Mouse (Mus musculus) heart, embryonic 11.5 days (tissue): ENCODE data around the gene Gm13023. TPM values are rescaled to one million over a fixed set of nuclear protein-coding genes. Genes with fewer than 3 reads are reported as not detected.
"Not testable (repeated sequence)": the region's sequence is repeated elsewhere in the genome, so short reads cannot be mapped to it uniquely, and the experiment has no call there.

Source experiments
- ATAC-seq: fragments of 200-750 bp; cut with Nextera tagmentation; replicated peaks from 2 replicates; pipeline ENCODE4 v1.8.0; 2017; ENCODE audit warnings: moderate library complexity; ENCODE audit not compliant: insufficient number of reproducible peaks, low FRiP score, low TSS enrichment
- H3K27ac ChIP-seq: fragments of 300-500 bp; sonication (generic); 2 replicates; pipeline ENCODE4 v1.5.1; 2014; ENCODE audit warnings: mild to moderate bottlenecking, low read depth, low read length
- H3K27me3 ChIP-seq: fragments of 300-500 bp; sonication (generic); 2 replicates; pipeline ENCODE4 v1.6.1; 2014; ENCODE audit warnings: mild to moderate bottlenecking, low read length, mixed read lengths; ENCODE audit not compliant: control insufficient read depth, insufficient read depth
- H3K36me3 ChIP-seq: fragments of 300-500 bp; sonication (generic); 2 replicates; pipeline ENCODE4 v1.6.1; 2014; ENCODE audit warnings: mild to moderate bottlenecking, low read length, moderate library complexity, mixed read lengths; ENCODE audit not compliant: control insufficient read depth, insufficient read depth
- H3K4me1 ChIP-seq: fragments of 300-500 bp; sonication (generic); 2 replicates; pipeline ENCODE4 v1.6.1; 2014; ENCODE audit warnings: low read length; ENCODE audit not compliant: control insufficient read depth, insufficient read depth
- H3K4me2 ChIP-seq: fragments of 300-500 bp; sonication (generic); 2 replicates; pipeline ENCODE4 v1.6.1; 2014; ENCODE audit warnings: mild to moderate bottlenecking, moderate library complexity
- H3K4me3 ChIP-seq: fragments of 300-500 bp; sonication (generic); 2 replicates; pipeline ENCODE4 v1.5.1; 2014; ENCODE audit warnings: low read depth, low read length
- H3K9ac ChIP-seq: fragments of 300-500 bp; sonication (generic); 2 replicates; pipeline ENCODE4 v1.6.1; 2014; ENCODE audit warnings: mild to moderate bottlenecking, low read depth, low read length, moderate library complexity
- H3K9me3 ChIP-seq: fragments of 300-500 bp; sonication (generic); replicated peaks from 2 replicates; pipeline ENCODE4 v1.6.1; 2016; ENCODE audit warnings: low read length; ENCODE audit not compliant: control insufficient read depth
- WGBS: fragments of 180-500 bp; shearing (Covaris S2); extraction: QIAGEN DNeasy Blood & Tissue Kit; methylation state at CpG from one replicate; pipeline ENCODE4 v1.1.7; 2014; ENCODE audit not compliant: insufficient replicate concordance; 5-methylcytosine and 5-hydroxymethylcytosine counted together
- polyA plus RNA-seq: library from polyadenylated mRNA; unstranded; fragments of >200 nt; fragmentation: Nextera tagmentation; extraction: Ambion mirVana; gene quantifications from 2 replicates; pipeline ENCODE4 v1.2.1, GENCODE M21; 2014

Gene Gm13023
- not detected in 2 replicates for polyA plus RNA-seq

GRCm38 (mm10) chr4:143789052-143789451 lies at the start of gene Gm13023:
Gene Gm13023, plus strand, starts transcription at chr4:143789352.
- not testable (repeated sequence) for H3K4me1 ChIP-seq, H3K4me3 ChIP-seq, ATAC-seq, H3K9ac ChIP-seq, H3K36me3 ChIP-seq, H3K27me3 ChIP-seq, H3K9me3 ChIP-seq, H3K4me2 ChIP-seq, H3K27ac ChIP-seq
- 78% methylated on average over 3 of the region's 3 CpGs for WGBS

GRCm38 (mm10) chr4:143815993-143816392 lies 26.8 kb downstream of the Gm13023 start, which contains the start of gene Gm13084:
Gene Gm13084, minus strand, starts transcription at chr4:143816093.
- 72% methylated on average over 2 of the region's 2 CpGs for WGBS
- Histone ChIP-seq H3K27ac (no peak within 1 kb of the TSS), H3K9me3 (peaks cover 6% of the 10 kb centered on the region; the same call in 1 of the 2 replicates), H3K36me3 (no peaks in the 10 kb centered on the region), H3K27me3 (no peaks in the 10 kb centered on the region), H3K4me3 (no peak within 1 kb of the TSS), H3K4me1 (no peaks in the 10 kb centered on the region), H3K9ac (no peak within 1 kb of the TSS), H3K4me2 (no peak within 1 kb of the TSS)
- no peak for ATAC-seq

Other genes starting within 250 kb of the Gm13023 start
- not detected in 2 replicates for gene BC080695, start 237.7 kb upstream of the Gm13023 start, polyA plus RNA-seq
- gene Gm13057, start 237.6 kb upstream of the Gm13023 start, polyA plus RNA-seq = not detected in 2 replicates
- not detected in 2 replicates for gene Gm13083, start 174.3 kb upstream of the Gm13023 start, polyA plus RNA-seq
- gene Gm13088, start 132.1 kb upstream of the Gm13023 start, polyA plus RNA-seq = not detected in 2 replicates
- gene Gm13089, start 86.6 kb upstream of the Gm13023 start, polyA plus RNA-seq = not detected in 2 replicates
- not detected in 2 replicates for gene Gm13078, start 69.9 kb upstream of the Gm13023 start, polyA plus RNA-seq
- not detected in 2 replicates for gene Gm13084, start 26.7 kb downstream of the Gm13023 start, polyA plus RNA-seq
- not detected in 2 replicates for gene Gm13103, start 57.1 kb downstream of the Gm13023 start, polyA plus RNA-seq
- not detected in 2 replicates for gene Pramef6, start 111.0 kb downstream of the Gm13023 start, polyA plus RNA-seq
- gene Pramef25, start 161.7 kb downstream of the Gm13023 start, polyA plus RNA-seq = not detected in 2 replicates
- gene Gm13101, start 177.6 kb downstream of the Gm13023 start, polyA plus RNA-seq = not detected in 2 replicates
- not detected in 2 replicates for gene Pramef17, start 205.0 kb downstream of the Gm13023 start, polyA plus RNA-seq